Mouse (Mus musculus) A20 (cell line): ENCODE results near the gene Prss22.
"Not testable (repeated sequence)": the region's sequence is repeated elsewhere in the genome, so short reads cannot be mapped to it uniquely, and the experiment has no call there.

Experiments used
- DNase-seq: peaks from one replicate; pipeline ENCODE4 v3.0.0-alpha.2; 2011; ENCODE audit warnings: low read depth, low spot score

Prss22 gene

DNA sequence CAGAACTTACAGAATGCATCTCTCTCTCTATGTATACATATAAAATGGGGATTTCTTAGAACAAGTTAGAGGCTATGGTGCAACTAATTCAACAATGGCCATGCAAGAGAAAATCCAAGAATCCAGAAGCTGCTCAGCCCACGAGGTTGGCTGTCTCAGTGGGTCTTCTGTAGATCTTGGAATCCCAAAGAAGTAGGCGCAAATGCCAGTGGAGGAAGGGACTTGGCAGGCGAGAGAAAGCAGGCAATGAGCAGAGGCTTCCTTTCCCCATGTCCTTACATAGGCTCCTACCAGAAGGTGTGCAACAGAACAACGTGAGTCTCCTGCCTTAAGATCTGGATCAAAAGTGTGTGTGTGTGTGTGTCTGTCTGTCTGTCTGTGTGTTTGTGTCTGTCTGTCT is 50.4 kb downstream of the Prss22 start:
- DNase-seq, result not testable (repeated sequence)
